In the genomic region with DNA sequence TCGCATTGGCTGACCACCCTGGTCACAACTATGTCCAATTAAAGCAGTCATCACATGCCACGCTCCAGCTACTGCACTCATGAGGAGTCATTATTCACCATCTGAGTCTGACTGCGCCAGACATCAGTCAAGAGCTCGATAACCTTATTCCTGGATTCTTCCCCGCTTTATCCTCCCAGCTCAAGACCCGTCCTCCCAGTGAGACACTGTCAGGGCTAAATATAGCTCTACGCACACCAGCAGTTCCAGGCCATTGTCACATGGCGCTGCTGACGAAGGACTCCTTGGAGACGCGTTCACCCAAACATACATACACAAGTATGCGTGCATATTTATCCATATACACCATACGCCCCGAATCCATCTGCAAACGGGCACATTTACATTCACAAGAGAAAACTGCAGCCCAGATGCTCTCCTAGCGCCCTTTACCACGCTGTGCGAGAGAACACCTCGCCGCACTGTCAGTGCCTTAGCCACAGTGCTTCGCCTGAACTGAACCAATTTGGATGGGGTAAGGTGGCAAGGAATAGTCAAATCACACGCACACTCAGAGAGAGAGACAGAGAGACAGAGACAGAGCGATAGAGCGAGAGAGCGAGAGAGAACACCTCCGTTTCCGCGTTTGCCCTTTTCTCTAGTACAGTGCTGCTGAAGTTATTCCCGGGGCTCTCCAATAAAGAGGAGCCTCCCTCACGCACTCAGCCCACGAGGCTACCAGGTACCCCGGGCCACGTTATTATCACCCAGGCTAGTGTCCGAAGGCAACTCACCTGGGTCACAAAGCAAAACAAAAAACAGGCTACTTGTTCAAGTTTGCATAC, we compare ENCODE assay signal across 8 mouse cellular contexts.
DNase-seq lines count a peak whose midpoint lies in the region; ATAC-seq and TF ChIP-seq lines count a peak whose summit lies in the region.

No protein-coding gene starts in this region.

- H3K4me2 ChIP-seq in intestine, embryonic 14.5 days (ENCODE audit: low read length), result peak overlapping the region; percentile 90
- H3K4me2 ChIP-seq in lung, embryonic 16.5 days (ENCODE audit: low read depth, low read length), result peak overlapping the region; percentile 75

- no peaks in the 10 kb centered on the region for H3K9me3 ChIP-seq in intestine, embryonic 14.5 days (ENCODE audit: control insufficient read depth, low read length)
- no peaks in the 10 kb centered on the region for H3K9me3 ChIP-seq in lung, embryonic 16.5 days (ENCODE audit: control insufficient read depth, low read length)

- H3K4me3 ChIP-seq in left cerebral cortex, adult 2 months, result peak overlapping the region; percentile 72
- peak overlapping the region; percentile 59 for H3K4me3 ChIP-seq in cortical plate, adult 2 months (ENCODE audit: insufficient read depth, low read length)
- peak overlapping the region; percentile 67 for H3K4me3 ChIP-seq in intestine, embryonic 14.5 days (ENCODE audit: low read depth, low read length)
- H3K4me3 ChIP-seq in lung, embryonic 16.5 days (ENCODE audit: low read length), result peak overlapping the region; percentile 86

- peak; percentile 67 for TF ChIP-seq POLR2A in cortical plate, adult 2 months (IDR thresholded peaks at IDR 0.05; ENCODE audit: extremely low read depth, insufficient read depth, low read length)

- WGBS in intestine, embryonic 14.5 days, result 5% methylated on average over 34 of the region's 34 CpGs
- 4% methylated on average over 34 of the region's 34 CpGs for WGBS in lung, embryonic 16.5 days

- peak overlapping the region; percentile 80 for H3K27ac ChIP-seq in left cerebral cortex, adult 2 months
- H3K27ac ChIP-seq in cortical plate, adult 2 months (ENCODE audit: insufficient read depth, low read length), result peak overlapping the region; percentile 38; the same call in 1 of the 2 replicates
- H3K27ac ChIP-seq in intestine, embryonic 14.5 days (ENCODE audit: low read depth), result no peak overlapping the region
- H3K27ac ChIP-seq in lung, embryonic 16.5 days (ENCODE audit: low read length), result peak overlapping the region; percentile 81

- peak; percentile 53 to 54 for DNase-seq in left cerebral cortex, adult 2 months (ENCODE audit: extremely low spot score in 1 of 2, low spot score in 2 of 2)
- no peak for DNase-seq in left cerebral cortex, postnatal 4 days
- DNase-seq in frontal cortex, postnatal 36 days (ENCODE audit: low spot score in 2 of 2), result peak; percentile 55 to 78
- peak; percentile 77 for DNase-seq in intestine, embryonic 14.5 days (ENCODE audit: low spot score)
- DNase-seq in right cerebral cortex, adult 2 months (ENCODE audit: low spot score in 2 of 2), result peak; percentile 66 to 79
- no peak for DNase-seq in urinary bladder, postnatal 10 days (ENCODE audit: low spot score)

- peak overlapping the region; percentile 66 for H3K9ac ChIP-seq in intestine, embryonic 14.5 days (ENCODE audit: low read length)
- H3K9ac ChIP-seq in lung, embryonic 16.5 days (ENCODE audit: low read length), result peak overlapping the region; percentile 84

- intact Hi-C loops in left cerebral cortex, adult 2 months (cut with DNase I), result loop anchor here (1.0 to 5.0 kb wide), 5 partner anchors 109 to 476 kb away; a partner anchor contains a TSS
- intact Hi-C loops in left cerebral cortex, postnatal 4 days (cut with DNase I), result loop anchor here (10.0 kb wide), 1 partner anchor 333 kb away; no protein-coding TSS in a partner anchor

- no peak for ATAC-seq in intestine, embryonic 14.5 days (replicated peaks; ENCODE audit: low FRiP score, low TSS enrichment, low read depth)
- peak; percentile 31; the same call in 1 of the 2 replicates for ATAC-seq in lung, embryonic 16.5 days (ENCODE audit: low read depth)

- peaks cover 3% of the 10 kb centered on the region; the same call in 1 of the 2 replicates for H3K4me1 ChIP-seq in cortical plate, adult 2 months (ENCODE audit: control insufficient read depth, insufficient read depth, low read length)
- H3K4me1 ChIP-seq in intestine, embryonic 14.5 days (replicated peaks; ENCODE audit: control insufficient read depth, insufficient read depth, low read length), result peaks cover 7% of the 10 kb centered on the region; the same call in 1 of the 2 replicates
- peaks cover 16% of the 10 kb centered on the region; the same call in 1 of the 2 replicates for H3K4me1 ChIP-seq in lung, embryonic 16.5 days (replicated peaks; ENCODE audit: control insufficient read depth, insufficient read depth, low read length)

- no peak for TF ChIP-seq CTCF in left cerebral cortex, adult 2 months (IDR thresholded peaks at IDR 0.05)
- no peak for TF ChIP-seq CTCF in cortical plate, adult 2 months (IDR thresholded peaks at IDR 0.05; ENCODE audit: extremely low read depth, insufficient read depth, low read length)

- no peaks in the 10 kb centered on the region for H3K36me3 ChIP-seq in intestine, embryonic 14.5 days (ENCODE audit: control insufficient read depth, insufficient read depth, low read length)
- H3K36me3 ChIP-seq in lung, embryonic 16.5 days (ENCODE audit: control insufficient read depth, insufficient read depth, low read length), result no peaks in the 10 kb centered on the region

- no peaks in the 10 kb centered on the region for H3K27me3 ChIP-seq in intestine, embryonic 14.5 days (replicated peaks; ENCODE audit: control insufficient read depth, insufficient read depth, low read length)
- H3K27me3 ChIP-seq in lung, embryonic 16.5 days (ENCODE audit: control insufficient read depth, insufficient read depth, low read depth, low read length), result no peaks in the 10 kb centered on the region

Comparison
In these comparisons a context has a peak if more than half of its experiments do, and no peak if none do; other contexts are left out.
1. DNase-seq: peak in left cerebral cortex, adult 2 months (2 of 2), frontal cortex, postnatal 36 days (2 of 2), intestine, embryonic 14.5 days (single experiment) and right cerebral cortex, adult 2 months (2 of 2); none in left cerebral cortex, postnatal 4 days (single experiment) and urinary bladder, postnatal 10 days (single experiment).
2. Peak in every context shown above with its lines, with median percentiles within 50 percentile points of each other: H3K4me3 ChIP-seq.